Mouse (Mus musculus) G1E-ER4 (cell line): ENCODE measurements around the gene Olfr1202. TPM values are rescaled to one million over a fixed set of nuclear protein-coding genes. Genes with fewer than 3 reads are reported as not detected.

ENCODE experiments used
- GATA1 ChIP-seq: IDR thresholded peaks from one replicate; pipeline ENCODE4 v1.8.0; 2012; ENCODE audit warnings: low read length, inconsistent platforms
- polyA plus RNA-seq: library from polyadenylated mRNA; stranded (reverse); fragments of >175 nt; gene quantifications from 2 replicates; pipeline ENCODE4 v1.2.3, GENCODE M21; 2012

Gene Olfr1202
- polyA plus RNA-seq, result not detected in 2 replicates

DNA sequence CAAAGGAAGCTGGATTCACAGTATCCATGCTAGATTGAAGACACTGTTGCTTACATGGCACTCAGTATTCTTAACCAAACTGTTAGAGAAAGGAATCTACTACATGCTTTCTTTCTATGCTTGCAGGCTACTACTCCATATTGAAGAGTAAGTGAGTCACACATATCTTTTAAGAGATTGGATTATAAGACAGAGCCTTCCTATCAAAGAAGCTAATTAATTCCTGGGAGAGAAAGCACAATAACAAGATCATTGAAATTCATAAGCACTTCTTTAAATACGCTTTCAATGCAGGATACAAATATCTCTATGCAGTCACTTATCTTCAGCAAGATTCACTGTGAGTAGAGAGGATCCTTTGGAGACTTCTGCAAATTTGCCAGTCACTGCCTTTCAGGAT lies at the start of gene Olfr1202:
Gene Olfr1202 (plus strand): TSS at position 301 of the 400 bp plus-strand sequence.
- no peak for TF ChIP-seq GATA1

DNA sequence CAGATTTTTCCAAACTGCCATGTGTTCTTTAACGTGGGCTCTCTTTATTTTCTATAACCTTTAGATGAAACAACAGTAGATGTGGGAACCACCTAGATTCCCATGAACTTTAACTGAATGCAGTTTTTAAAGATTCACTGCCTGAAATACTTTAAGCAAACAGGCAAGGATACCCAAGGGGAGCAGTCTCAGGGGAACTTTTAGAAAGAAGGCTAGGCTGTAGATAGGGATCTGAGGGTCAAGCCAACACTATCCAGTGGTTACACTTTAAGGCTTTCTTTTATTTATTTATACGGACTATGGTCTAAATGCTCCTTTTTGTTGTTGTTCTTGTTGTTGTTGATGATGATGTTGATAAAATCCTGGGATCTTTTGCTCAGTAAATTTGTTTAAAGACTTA lies 43.9 kb upstream of the Olfr1202 start, which contains the start of gene Olfr1200:
Gene Olfr1200 (minus strand): TSS at position 101 of the 400 bp plus-strand sequence.
- no peak for TF ChIP-seq GATA1

DNA sequence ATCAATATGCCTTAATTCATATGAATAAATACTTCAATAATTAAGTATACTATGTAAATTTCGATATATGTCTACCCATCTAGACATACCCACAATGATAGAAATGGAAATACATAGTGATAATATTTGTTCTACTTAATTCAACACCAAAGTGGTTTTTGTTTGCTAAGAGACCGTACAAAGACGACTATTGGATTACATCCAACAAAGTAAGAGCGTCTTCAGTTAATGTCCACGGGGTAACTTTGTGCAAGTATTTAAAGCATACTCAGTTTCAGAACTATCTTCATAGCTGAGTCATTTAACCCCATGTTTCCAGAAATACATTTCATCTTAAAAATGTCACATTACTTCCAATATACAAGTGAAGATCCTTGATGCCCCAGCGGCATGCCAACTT lies 21.6 kb upstream of the Olfr1202 start, which contains the start of gene Olfr1201:
Gene Olfr1201 (plus strand): TSS at position 301 of the 400 bp plus-strand sequence.
- TF ChIP-seq GATA1, result no peak

DNA sequence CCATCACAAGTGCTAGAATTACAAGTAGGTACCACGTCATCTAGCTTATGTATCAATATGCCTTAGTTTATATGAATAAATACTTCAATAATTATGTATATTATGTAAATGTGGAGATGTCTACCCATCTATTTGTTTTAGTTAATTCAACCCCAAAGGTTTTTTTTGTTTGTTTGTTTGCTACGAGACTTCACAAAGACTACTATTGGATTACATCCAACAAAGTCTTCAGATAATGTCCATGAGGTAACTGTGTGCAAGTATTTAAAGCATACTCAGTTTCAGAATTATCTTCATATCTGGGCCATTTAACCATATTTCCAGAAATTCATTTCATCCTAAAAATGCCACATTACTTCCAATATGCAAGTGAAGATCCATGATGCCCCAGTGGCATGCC lies 15.1 kb downstream of the Olfr1202 start, which contains the start of gene Olfr1205:
Gene Olfr1205 (plus strand): TSS at position 301 of the 400 bp plus-strand sequence.
- no peak for TF ChIP-seq GATA1

DNA sequence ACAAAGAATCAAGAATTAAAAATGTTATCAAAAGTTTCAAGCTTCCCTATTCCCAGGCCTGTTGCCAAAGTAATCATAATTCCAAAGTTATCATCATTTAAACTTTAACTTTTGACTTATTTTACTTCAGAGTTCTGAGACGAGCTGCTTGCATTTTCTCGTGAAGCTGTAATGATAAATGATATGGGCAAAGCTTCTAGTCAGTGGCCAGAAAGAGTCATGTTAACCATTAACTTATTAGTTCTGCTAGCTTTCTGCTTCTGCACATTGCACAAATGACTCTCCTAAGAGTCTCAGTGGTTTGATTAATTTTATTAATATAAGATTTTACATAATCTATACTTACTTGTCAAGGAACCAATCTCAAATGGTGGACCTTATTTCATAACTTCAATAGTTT lies 24.2 kb downstream of the Olfr1202 start:
- no peak for TF ChIP-seq GATA1

DNA sequence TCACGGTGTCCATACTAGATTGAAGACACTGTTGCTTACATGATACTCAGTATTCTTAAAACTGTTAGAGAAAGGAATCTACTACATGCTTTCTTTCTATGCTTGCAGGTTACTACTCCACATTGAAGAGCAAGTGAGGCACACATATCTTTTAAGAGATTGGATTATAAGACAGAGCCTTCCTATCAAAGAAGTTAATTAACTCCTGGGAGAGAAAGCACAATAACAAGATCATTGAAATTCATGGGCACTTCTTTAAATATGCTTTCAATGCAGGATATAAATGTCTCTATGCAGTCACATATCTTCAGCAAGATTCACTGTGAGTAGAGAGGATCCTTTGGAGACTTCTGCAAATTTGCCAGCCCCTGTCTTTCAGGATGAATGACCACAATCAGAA lies 34.7 kb downstream of the Olfr1202 start, which contains the start of gene Olfr1204:
Gene Olfr1204 (plus strand): TSS at position 301 of the 400 bp plus-strand sequence.
- TF ChIP-seq GATA1, result no peak

DNA sequence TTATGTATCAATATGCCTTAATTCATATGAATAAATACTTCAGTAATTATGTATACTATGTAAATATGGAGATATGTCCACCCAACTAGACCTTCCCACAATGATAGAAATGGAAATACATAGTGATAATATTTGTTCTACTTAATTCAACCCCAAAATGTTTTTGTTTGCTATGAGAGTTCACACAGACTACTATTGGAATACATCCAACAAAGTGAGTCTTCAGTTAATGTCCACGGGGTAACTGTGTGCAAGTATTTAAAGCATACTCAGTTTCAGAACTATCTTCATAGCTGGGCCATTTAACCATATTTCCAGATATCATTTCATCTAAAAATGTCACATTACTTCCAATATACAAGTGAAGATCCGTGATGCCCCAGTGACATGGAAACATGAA lies 48.6 kb downstream of the Olfr1202 start, which contains the start of gene Olfr1206:
Gene Olfr1206 (plus strand): TSS at position 301 of the 400 bp plus-strand sequence.
- no peak for TF ChIP-seq GATA1

Other genes with a start within 250 kb of the Olfr1202 start
- not detected in 2 replicates for gene Olfr1189, start 228.0 kb upstream of the Olfr1202 start, polyA plus RNA-seq
- gene Olfr1191-ps1, start 174.0 kb upstream of the Olfr1202 start, polyA plus RNA-seq, result not detected in 2 replicates
- gene Olfr1192-ps1, start 166.0 kb upstream of the Olfr1202 start, polyA plus RNA-seq, result not detected in 2 replicates
- not detected in 2 replicates for gene Olfr1193, start 138.9 kb upstream of the Olfr1202 start, polyA plus RNA-seq
- not detected in 2 replicates for gene Olfr1195, start 125.3 kb upstream of the Olfr1202 start, polyA plus RNA-seq
- not detected in 2 replicates for gene Olfr1196, start 109.9 kb upstream of the Olfr1202 start, polyA plus RNA-seq
- not detected in 2 replicates for gene Olfr1197, start 82.1 kb upstream of the Olfr1202 start, polyA plus RNA-seq
- not detected in 2 replicates for gene Olfr1198, start 63.1 kb upstream of the Olfr1202 start, polyA plus RNA-seq
- gene Olfr1199, start 54.0 kb upstream of the Olfr1202 start, polyA plus RNA-seq, result not detected in 2 replicates
- gene Olfr1200, start 44.0 kb upstream of the Olfr1202 start, polyA plus RNA-seq, result not detected in 2 replicates
- not detected in 2 replicates for gene Olfr1201, start 21.5 kb upstream of the Olfr1202 start, polyA plus RNA-seq
- gene Olfr1205, start 15.2 kb downstream of the Olfr1202 start, polyA plus RNA-seq, result not detected in 2 replicates
- not detected in 2 replicates for gene Olfr1204, start 34.8 kb downstream of the Olfr1202 start, polyA plus RNA-seq
- not detected in 2 replicates for gene Olfr1206, start 48.7 kb downstream of the Olfr1202 start, polyA plus RNA-seq
- not detected in 2 replicates for gene Olfr1208, start 87.8 kb downstream of the Olfr1202 start, polyA plus RNA-seq
- not detected in 2 replicates for gene Olfr1209, start 100.7 kb downstream of the Olfr1202 start, polyA plus RNA-seq
- not detected in 2 replicates for gene Olfr1211, start 123.6 kb downstream of the Olfr1202 start, polyA plus RNA-seq
- gene Olfr1212, start 139.5 kb downstream of the Olfr1202 start, polyA plus RNA-seq, result not detected in 2 replicates
- gene Gm13762, start 165.8 kb downstream of the Olfr1202 start, polyA plus RNA-seq, result not detected in 2 replicates
- gene Olfr1214, start 178.2 kb downstream of the Olfr1202 start, polyA plus RNA-seq, result not detected in 2 replicates
- gene Olfr1215, start 192.5 kb downstream of the Olfr1202 start, polyA plus RNA-seq, result not detected in 2 replicates
- gene Olfr1216, start 203.8 kb downstream of the Olfr1202 start, polyA plus RNA-seq, result not detected in 2 replicates
- not detected in 2 replicates for gene Olfr1217, start 217.6 kb downstream of the Olfr1202 start, polyA plus RNA-seq
- gene Olfr1218, start 246.7 kb downstream of the Olfr1202 start, polyA plus RNA-seq, result not detected in 2 replicates